Mouse (Mus musculus): ENCODE data around the gene Rpl35a. TPM values are rescaled to one million over a fixed set of nuclear protein-coding genes. Genes with fewer than 3 reads are reported as not detected.

The Rpl35a gene
- polyA plus RNA-seq (2015; fragmentation: Nextera tagmentation; extraction: Ambion mirVana): 500 and 510 TPM in 2 replicates

- Histone ChIP-seq H3K27ac (ENCODE audit: low read length) (peak within 1 kb of the TSS; percentile 92), H3K4me3 (ENCODE audit: low read length) (peak within 1 kb of the TSS; percentile 86), H3K9me3 (replicated peaks; ENCODE audit: control insufficient read depth, low read length) (no peaks in the 10 kb centered on the region), H3K9ac (ENCODE audit: low read length) (peak within 1 kb of the TSS; percentile 94), H3K27me3 (ENCODE audit: control insufficient read depth, insufficient read depth, low read length) (no peaks in the 10 kb centered on the region), H3K4me1 (ENCODE audit: control insufficient read depth, insufficient read depth, low read length) (peaks cover 10% of the 10 kb centered on the region), H3K36me3 (ENCODE audit: control insufficient read depth, insufficient read depth) (peaks cover 22% of the 10 kb centered on the region), H3K4me2 (ENCODE audit: low read depth, low read length) (peak within 1 kb of the TSS; percentile 93)
- under 1% methylated on average over 47 of the region's 47 CpGs for WGBS
- peak; percentile 93 for ATAC-seq (replicated peaks; ENCODE audit: extremely low read depth, insufficient read depth, low FRiP score)
Measured at GRCm38 (mm10) chr16:33056095-33056785, at the start of gene Rpl35a, which contains the start of gene Iqcg. Gene Rpl35a, plus strand, starts transcription at chr16:33056453. Gene Iqcg, minus strand, starts transcription at chr16:33056218.

- no peak overlapping the region for H3K9ac ChIP-seq (ENCODE audit: low read length)
- no peak overlapping the region for H3K27ac ChIP-seq (ENCODE audit: low read length)
- H3K36me3 ChIP-seq (ENCODE audit: control insufficient read depth, insufficient read depth): peaks cover 26% of the 10 kb centered on the region
- no peak overlapping the region for H3K4me3 ChIP-seq (ENCODE audit: low read length)
- H3K4me2 ChIP-seq (ENCODE audit: low read depth, low read length): no peak overlapping the region
- no peak for ATAC-seq (replicated peaks; ENCODE audit: extremely low read depth, insufficient read depth, low FRiP score)
- 86% methylated on average over 7 of the region's 7 CpGs for WGBS
- H3K4me1 ChIP-seq (ENCODE audit: control insufficient read depth, insufficient read depth, low read length): peaks cover 7% of the 10 kb centered on the region
- H3K9me3 ChIP-seq (replicated peaks; ENCODE audit: control insufficient read depth, low read length): no peaks in the 10 kb centered on the region
- no peaks in the 10 kb centered on the region for H3K27me3 ChIP-seq (ENCODE audit: control insufficient read depth, insufficient read depth, low read length)
Measured at GRCm38 (mm10) chr16:33006888-33007287, 49.4 kb upstream of the Rpl35a start.

- Histone ChIP-seq H3K4me2 (ENCODE audit: low read depth, low read length) (no peak overlapping the region), H3K9me3 (replicated peaks; ENCODE audit: control insufficient read depth, low read length) (no peaks in the 10 kb centered on the region), H3K27ac (ENCODE audit: low read length) (no peak overlapping the region), H3K4me1 (ENCODE audit: control insufficient read depth, insufficient read depth, low read length) (peaks cover 7% of the 10 kb centered on the region), H3K4me3 (ENCODE audit: low read length) (no peak overlapping the region), H3K36me3 (ENCODE audit: control insufficient read depth, insufficient read depth) (peaks cover 29% of the 10 kb centered on the region), H3K9ac (ENCODE audit: low read length) (no peak overlapping the region), H3K27me3 (ENCODE audit: control insufficient read depth, insufficient read depth, low read length) (no peaks in the 10 kb centered on the region)
- WGBS: 81% methylated on average over 7 of the region's 7 CpGs
- no peak for ATAC-seq (replicated peaks; ENCODE audit: extremely low read depth, insufficient read depth, low FRiP score)
Measured at GRCm38 (mm10) chr16:33007436-33007835, 48.8 kb upstream of the Rpl35a start.

- Histone ChIP-seq H3K4me1 (ENCODE audit: control insufficient read depth, insufficient read depth, low read length) (peaks cover 3% of the 10 kb centered on the region; the same call in 1 of the 2 replicates), H3K4me3 (ENCODE audit: low read length) (no peak overlapping the region), H3K36me3 (ENCODE audit: control insufficient read depth, insufficient read depth) (peaks cover 49% of the 10 kb centered on the region), H3K27me3 (ENCODE audit: control insufficient read depth, insufficient read depth, low read length) (no peaks in the 10 kb centered on the region), H3K4me2 (ENCODE audit: low read depth, low read length) (no peak overlapping the region), H3K27ac (ENCODE audit: low read length) (no peak overlapping the region), H3K9me3 (replicated peaks; ENCODE audit: control insufficient read depth, low read length) (no peaks in the 10 kb centered on the region), H3K9ac (ENCODE audit: low read length) (no peak overlapping the region)
- 86% methylated on average over 6 of the region's 6 CpGs for WGBS
- ATAC-seq (replicated peaks; ENCODE audit: extremely low read depth, insufficient read depth, low FRiP score): no peak
Measured at GRCm38 (mm10) chr16:33010166-33010565, 46.1 kb upstream of the Rpl35a start.

- H3K4me1 ChIP-seq (ENCODE audit: control insufficient read depth, insufficient read depth, low read length): no peaks in the 10 kb centered on the region
- no peaks in the 10 kb centered on the region for H3K9me3 ChIP-seq (replicated peaks; ENCODE audit: control insufficient read depth, low read length)
- 92% methylated on average over 5 of the region's 5 CpGs for WGBS
- no peak overlapping the region for H3K9ac ChIP-seq (ENCODE audit: low read length)
- H3K4me2 ChIP-seq (ENCODE audit: low read depth, low read length): no peak overlapping the region
- H3K36me3 ChIP-seq (ENCODE audit: control insufficient read depth, insufficient read depth): peaks cover 34% of the 10 kb centered on the region
- no peaks in the 10 kb centered on the region for H3K27me3 ChIP-seq (ENCODE audit: control insufficient read depth, insufficient read depth, low read length)
- no peak overlapping the region for H3K4me3 ChIP-seq (ENCODE audit: low read length)
- no peak overlapping the region for H3K27ac ChIP-seq (ENCODE audit: low read length)
- no peak for ATAC-seq (replicated peaks; ENCODE audit: extremely low read depth, insufficient read depth, low FRiP score)
Measured at GRCm38 (mm10) chr16:33013801-33014200, 42.5 kb upstream of the Rpl35a start.

GRCm38 (mm10) chr16:33014921-33015320 is 41.3 kb upstream of the Rpl35a start:
- peaks cover 28% of the 10 kb centered on the region for H3K36me3 ChIP-seq (ENCODE audit: control insufficient read depth, insufficient read depth)
- no peak overlapping the region for H3K4me2 ChIP-seq (ENCODE audit: low read depth, low read length)
- no peak for ATAC-seq (replicated peaks; ENCODE audit: extremely low read depth, insufficient read depth, low FRiP score)

GRCm38 (mm10) chr16:33015396-33015907 is 40.8 kb upstream of the Rpl35a start:
- no peak overlapping the region for H3K4me3 ChIP-seq (ENCODE audit: low read length)
- no peak overlapping the region for H3K27ac ChIP-seq (ENCODE audit: low read length)
- H3K9ac ChIP-seq (ENCODE audit: low read length): no peak overlapping the region
- H3K36me3 ChIP-seq (ENCODE audit: control insufficient read depth, insufficient read depth): peaks cover 25% of the 10 kb centered on the region
- no peak for ATAC-seq (replicated peaks; ENCODE audit: extremely low read depth, insufficient read depth, low FRiP score)
- WGBS: 85% methylated on average over 3 of the region's 3 CpGs
- H3K27me3 ChIP-seq (ENCODE audit: control insufficient read depth, insufficient read depth, low read length): no peaks in the 10 kb centered on the region
- H3K4me2 ChIP-seq (ENCODE audit: low read depth, low read length): no peak overlapping the region
- H3K9me3 ChIP-seq (replicated peaks; ENCODE audit: control insufficient read depth, low read length): no peaks in the 10 kb centered on the region
- H3K4me1 ChIP-seq (ENCODE audit: control insufficient read depth, insufficient read depth, low read length): no peaks in the 10 kb centered on the region

More at GRCm38 (mm10) chr16:33014921-33015320, 41.3 kb upstream of the Rpl35a start:
- Histone ChIP-seq H3K9ac (ENCODE audit: low read length) (no peak overlapping the region), H3K4me1 (ENCODE audit: control insufficient read depth, insufficient read depth, low read length) (no peaks in the 10 kb centered on the region), H3K27ac (ENCODE audit: low read length) (no peak overlapping the region), H3K4me3 (ENCODE audit: low read length) (no peak overlapping the region), H3K9me3 (replicated peaks; ENCODE audit: control insufficient read depth, low read length) (no peaks in the 10 kb centered on the region), H3K27me3 (ENCODE audit: control insufficient read depth, insufficient read depth, low read length) (no peaks in the 10 kb centered on the region)
- 88% methylated on average over 1 of the region's 1 CpGs for WGBS

- H3K27me3 ChIP-seq (ENCODE audit: control insufficient read depth, insufficient read depth, low read length): no peaks in the 10 kb centered on the region
- WGBS: 62% methylated on average over 2 of the region's 2 CpGs
- H3K36me3 ChIP-seq (ENCODE audit: control insufficient read depth, insufficient read depth): peaks cover 25% of the 10 kb centered on the region
- no peak overlapping the region for H3K4me3 ChIP-seq (ENCODE audit: low read length)
- no peaks in the 10 kb centered on the region for H3K9me3 ChIP-seq (replicated peaks; ENCODE audit: control insufficient read depth, low read length)
- H3K4me2 ChIP-seq (ENCODE audit: low read depth, low read length): no peak overlapping the region
- no peaks in the 10 kb centered on the region for H3K4me1 ChIP-seq (ENCODE audit: control insufficient read depth, insufficient read depth, low read length)
- no peak overlapping the region for H3K9ac ChIP-seq (ENCODE audit: low read length)
- H3K27ac ChIP-seq (ENCODE audit: low read length): no peak overlapping the region
- ATAC-seq (replicated peaks; ENCODE audit: extremely low read depth, insufficient read depth, low FRiP score): no peak
Measured at GRCm38 (mm10) chr16:33015986-33016385, 40.3 kb upstream of the Rpl35a start.

- H3K4me2 ChIP-seq (ENCODE audit: low read depth, low read length): no peak overlapping the region
- peaks cover 19% of the 10 kb centered on the region for H3K36me3 ChIP-seq (ENCODE audit: control insufficient read depth, insufficient read depth)
- no peak overlapping the region for H3K4me3 ChIP-seq (ENCODE audit: low read length)
- no peaks in the 10 kb centered on the region for H3K27me3 ChIP-seq (ENCODE audit: control insufficient read depth, insufficient read depth, low read length)
- no peak overlapping the region for H3K9ac ChIP-seq (ENCODE audit: low read length)
- ATAC-seq (replicated peaks; ENCODE audit: extremely low read depth, insufficient read depth, low FRiP score): no peak
- no peak overlapping the region for H3K27ac ChIP-seq (ENCODE audit: low read length)
- WGBS: 78% methylated on average over 5 of the region's 5 CpGs
- H3K4me1 ChIP-seq (ENCODE audit: control insufficient read depth, insufficient read depth, low read length): no peaks in the 10 kb centered on the region
- H3K9me3 ChIP-seq (replicated peaks; ENCODE audit: control insufficient read depth, low read length): no peaks in the 10 kb centered on the region
Measured at GRCm38 (mm10) chr16:33017677-33018349, 38.4 kb upstream of the Rpl35a start.

Measured in heart, embryonic 16.5 days (tissue).